Mouse (Mus musculus) bone marrow macrophage, adult 2 months (primary cell): ENCODE measurements around the gene Klhdc10.

Experiments
- CTCF ChIP-seq: IDR thresholded peaks from 2 replicates; pipeline ENCODE4 v1.5.1; 2012; ENCODE audit warnings: low read depth, mild to moderate bottlenecking, low read length, moderate library complexity
- POLR2A ChIP-seq: IDR thresholded peaks from 2 replicates; pipeline ENCODE4 v1.6.1; 2012; ENCODE audit warnings: mild to moderate bottlenecking, low read depth, low read length, borderline replicate concordance

GRCm38 (mm10) chr6:30404671-30405070 lies 3.0 kb downstream of the Klhdc10 start:
- TF ChIP-seq POLR2A = no peak
- no peak for TF ChIP-seq CTCF
